Mouse (Mus musculus) heart, embryonic 10.5 days (tissue): ENCODE results near the gene Tcte1. TPM values are rescaled to one million over a fixed set of nuclear protein-coding genes. Genes with fewer than 3 reads are reported as not detected.

Experiments used
- DNase-seq: peaks from one replicate; pipeline ENCODE4 v3.0.0-alpha.2; 2017; ENCODE audit warnings: low spot score
- H3K27ac ChIP-seq: fragments of 300-500 bp; sonication (generic); 2 replicates; pipeline ENCODE4 v1.5.1; 2016; ENCODE audit warnings: mild to moderate bottlenecking
- H3K27me3 ChIP-seq: fragments of 300-500 bp; sonication (generic); 2 replicates; pipeline ENCODE4 v1.6.1; 2016; ENCODE audit warnings: mild to moderate bottlenecking; ENCODE audit not compliant: poor library complexity, insufficient read depth, severe bottlenecking
- H3K36me3 ChIP-seq: fragments of 300-500 bp; sonication (generic); 2 replicates; pipeline ENCODE4 v1.6.1; 2016; ENCODE audit warnings: mild to moderate bottlenecking, moderate library complexity
- H3K4me1 ChIP-seq: fragments of 300-500 bp; sonication (generic); 2 replicates; pipeline ENCODE4 v1.6.1; 2016; ENCODE audit warnings: mild to moderate bottlenecking
- H3K4me3 ChIP-seq: fragments of 300-500 bp; sonication (generic); 2 replicates; pipeline ENCODE4 v1.5.1; 2016; ENCODE audit warnings: mild to moderate bottlenecking, moderate library complexity
- H3K9me3 ChIP-seq: fragments of 300-500 bp; sonication (generic); 2 replicates; pipeline ENCODE4 v1.6.1; 2016; ENCODE audit warnings: mild to moderate bottlenecking, moderate library complexity
- WGBS: fragments of 180-500 bp; shearing (Covaris S2); methylation state at CpG from one replicate; pipeline ENCODE4 v1.1.7; 2016; 5-methylcytosine and 5-hydroxymethylcytosine counted together
- polyA plus RNA-seq: library from polyadenylated mRNA; unstranded; fragments of >200 nt; fragmentation: Nextera tagmentation; extraction: Ambion mirVana; gene quantifications from 2 replicates; pipeline ENCODE4 v1.2.1, GENCODE M21; 2016

Gene Tcte1
- polyA plus RNA-seq, 1 experiment from 2014 or later: 0.80 TPM

DNA sequence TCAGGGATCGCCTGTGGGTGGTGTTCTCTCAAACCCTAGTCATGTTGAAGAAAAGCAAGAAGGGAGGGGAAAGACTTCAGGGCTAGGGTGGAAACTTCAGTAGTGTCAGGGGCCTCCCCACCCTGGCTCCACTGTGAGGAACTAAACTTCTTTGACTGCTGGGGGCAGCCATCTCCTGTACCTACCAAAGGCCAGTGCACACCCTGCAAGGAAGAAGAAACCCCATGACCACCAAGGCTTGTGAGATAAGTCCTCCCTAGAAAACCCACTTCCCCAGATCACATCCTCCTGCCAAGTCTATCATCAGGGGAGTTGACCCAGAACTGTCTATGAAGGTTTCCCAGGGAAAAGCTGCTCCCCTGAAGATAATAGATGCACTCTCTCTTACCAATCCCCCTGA lies 31.2 kb downstream of the Tcte1 start:
- 0 out of 2 replicates have a peak, but pooled peaks cover 7% of the 10 kb centered on the region for H3K36me3 ChIP-seq
- H3K4me1 ChIP-seq: peaks cover 47% of the 10 kb centered on the region
- H3K27me3 ChIP-seq: peaks cover 78% of the 10 kb centered on the region
- DNase-seq: no peak
- no peak overlapping the region for H3K4me3 ChIP-seq
- WGBS: 33% methylated on average over 1 of the region's 1 CpGs
- no peaks in the 10 kb centered on the region for H3K9me3 ChIP-seq
- no peak overlapping the region for H3K27ac ChIP-seq

DNA sequence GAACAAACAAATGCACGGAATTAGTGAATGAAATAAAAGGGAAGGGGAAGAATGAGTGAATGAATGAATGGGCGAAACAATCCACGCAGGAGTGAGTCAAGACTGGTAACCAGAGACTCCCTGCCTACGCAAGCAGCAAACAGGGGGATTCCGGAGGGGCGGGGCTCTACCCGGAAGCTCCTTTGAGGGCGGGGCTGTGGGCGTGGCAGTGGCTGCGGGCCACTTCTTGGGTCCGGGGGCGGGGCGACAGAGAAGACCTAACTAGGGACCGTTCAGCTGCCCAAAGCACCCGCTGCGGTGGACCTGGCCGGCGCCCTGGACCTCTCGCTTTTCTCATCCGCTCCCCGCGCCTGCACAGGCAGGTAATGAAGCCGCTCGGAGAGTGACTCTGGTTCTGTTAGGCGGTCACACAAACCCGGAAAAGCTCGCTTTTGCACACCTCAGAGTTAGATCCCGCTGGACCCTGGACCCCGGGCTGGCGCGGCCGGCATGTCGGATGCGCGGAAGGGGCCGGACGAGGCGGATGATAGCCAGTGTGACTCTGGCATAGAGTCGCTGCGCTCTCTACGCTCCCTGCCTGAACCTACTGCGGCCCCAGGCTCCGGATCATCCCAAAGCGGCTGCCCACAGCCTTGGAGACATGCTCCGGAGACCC lies 32.3 kb downstream of the Tcte1 start, which contains the start of gene Nfkbie:
Gene Nfkbie, plus strand, starts transcription at position 252 of the 655 bp plus-strand sequence.
- peaks cover 73% of the 10 kb centered on the region for H3K27me3 ChIP-seq
- 0 out of 2 replicates have a peak, but pooled peaks cover 7% of the 10 kb centered on the region for H3K36me3 ChIP-seq
- no peaks in the 10 kb centered on the region for H3K9me3 ChIP-seq
- peaks cover 36% of the 10 kb centered on the region for H3K4me1 ChIP-seq
- peak; percentile 97 for DNase-seq
- H3K4me3 ChIP-seq: peak within 1 kb of the TSS; percentile 76
- H3K27ac ChIP-seq: peak within 1 kb of the TSS; percentile 75
- WGBS: under 1% methylated on average over 45 of the region's 45 CpGs

DNA sequence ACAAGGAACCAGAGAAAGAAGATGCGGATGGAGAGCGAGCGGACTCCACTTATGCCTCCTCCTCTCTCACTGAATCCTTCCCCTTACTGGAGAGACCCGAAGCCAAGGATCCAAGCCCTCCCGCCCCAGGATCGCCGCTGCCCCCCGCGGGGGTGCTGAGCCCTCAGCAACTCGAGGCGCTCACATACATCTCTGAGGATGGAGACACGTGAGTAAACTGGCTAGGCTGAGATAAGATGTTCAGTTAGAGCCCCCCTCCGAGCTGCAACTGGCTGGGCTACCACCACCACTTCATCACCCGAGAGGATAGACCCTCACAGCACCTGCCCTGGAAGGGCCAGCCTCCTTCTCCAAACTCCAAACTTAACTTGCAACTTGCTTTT lies 32.9 kb downstream of the Tcte1 start:
- peaks cover 36% of the 10 kb centered on the region for H3K4me1 ChIP-seq

DNA sequence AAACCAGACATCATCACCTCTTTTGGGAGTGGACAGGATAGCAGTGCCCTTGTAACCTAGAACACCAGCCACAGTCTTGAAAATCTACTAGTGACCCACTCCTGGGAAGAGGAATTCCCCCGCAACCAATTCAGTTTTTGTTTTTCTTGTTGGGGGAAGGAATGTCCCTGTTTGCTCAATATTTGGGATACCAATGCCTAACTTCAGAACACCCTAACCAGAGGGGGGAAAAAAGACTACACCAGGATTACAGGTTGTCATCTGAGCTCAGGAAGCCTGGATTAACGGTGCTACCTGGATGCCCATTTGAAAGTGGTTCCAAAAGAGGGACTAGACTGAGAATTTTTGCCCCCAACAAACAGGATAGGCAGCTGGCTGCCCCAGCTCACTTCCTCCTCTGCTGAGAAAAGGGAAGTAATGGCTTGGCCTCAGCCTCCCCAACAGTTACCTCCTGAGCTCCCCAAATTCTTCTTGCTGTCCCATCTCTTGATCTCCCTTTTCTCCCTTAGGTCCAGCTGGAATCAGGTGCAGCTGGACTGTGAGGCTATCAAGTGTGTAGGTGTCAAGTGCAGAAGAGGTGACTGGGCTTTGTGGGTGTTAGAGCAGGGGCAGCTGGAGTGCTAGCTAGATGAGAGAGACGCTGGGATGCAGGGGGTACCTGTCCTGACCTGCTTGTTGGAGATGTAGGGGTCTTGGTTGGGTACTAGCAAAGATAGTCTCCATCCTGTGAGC lies 33.4 kb downstream of the Tcte1 start:
- no peak for DNase-seq
- 0 out of 2 replicates have a peak, but pooled peaks cover 7% of the 10 kb centered on the region for H3K36me3 ChIP-seq
- 62% methylated on average over 3 of the region's 3 CpGs for WGBS
- peak overlapping the region; percentile 76 for H3K4me3 ChIP-seq
- no peak overlapping the region; the same call in 1 of the 2 replicates for H3K27ac ChIP-seq
- peaks cover 63% of the 10 kb centered on the region for H3K27me3 ChIP-seq
- H3K4me1 ChIP-seq: peaks cover 36% of the 10 kb centered on the region
- no peaks in the 10 kb centered on the region for H3K9me3 ChIP-seq

More for the DNA sequence above, 32.9 kb downstream of the Tcte1 start:
- no peak for DNase-seq
- WGBS: 2% methylated on average over 14 of the region's 14 CpGs
- Histone ChIP-seq H3K4me3 (peak overlapping the region; percentile 76), H3K27ac (peak overlapping the region; percentile 75), H3K36me3 (0 out of 2 replicates have a peak, but pooled peaks cover 7% of the 10 kb centered on the region), H3K27me3 (peaks cover 68% of the 10 kb centered on the region), H3K9me3 (no peaks in the 10 kb centered on the region)

DNA sequence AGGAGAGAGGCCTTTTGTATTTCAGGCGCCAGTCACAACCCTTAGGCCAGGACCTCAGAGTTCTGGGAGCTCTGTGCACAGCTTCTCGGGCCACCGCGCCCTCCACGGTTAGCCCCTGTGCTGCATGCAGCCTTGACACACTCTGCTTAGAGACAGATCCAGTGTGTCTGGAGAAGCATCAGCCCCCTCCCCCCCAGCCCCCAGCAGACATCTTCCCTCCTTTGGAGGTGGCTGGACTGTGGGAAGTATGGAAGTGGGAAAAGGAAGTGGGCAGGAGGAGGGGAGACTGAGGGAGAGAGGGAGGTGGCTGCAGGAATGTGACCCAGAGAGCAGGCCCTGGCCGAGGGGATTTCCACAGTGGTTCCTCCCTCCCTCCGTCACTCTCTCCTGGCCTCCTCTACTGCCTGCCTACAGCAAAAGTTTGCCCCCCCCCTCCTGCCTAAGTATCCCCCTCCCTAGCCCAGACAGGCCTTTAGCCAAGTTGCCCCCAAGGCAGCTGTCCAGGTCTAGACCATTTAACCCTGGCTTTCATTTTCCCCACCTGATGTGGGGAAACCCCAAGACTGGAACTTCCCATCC lies 34.1 kb downstream of the Tcte1 start:
- Histone ChIP-seq H3K4me3 (peak overlapping the region; percentile 22; the same call in 1 of the 2 replicates), H3K36me3 (0 out of 2 replicates have a peak, but pooled peaks cover 7% of the 10 kb centered on the region), H3K9me3 (no peaks in the 10 kb centered on the region), H3K4me1 (peaks cover 33% of the 10 kb centered on the region), H3K27ac (no peak overlapping the region; the same call in 1 of the 2 replicates), H3K27me3 (peaks cover 61% of the 10 kb centered on the region)
- 59% methylated on average over 6 of the region's 7 CpGs for WGBS
- no peak for DNase-seq

DNA sequence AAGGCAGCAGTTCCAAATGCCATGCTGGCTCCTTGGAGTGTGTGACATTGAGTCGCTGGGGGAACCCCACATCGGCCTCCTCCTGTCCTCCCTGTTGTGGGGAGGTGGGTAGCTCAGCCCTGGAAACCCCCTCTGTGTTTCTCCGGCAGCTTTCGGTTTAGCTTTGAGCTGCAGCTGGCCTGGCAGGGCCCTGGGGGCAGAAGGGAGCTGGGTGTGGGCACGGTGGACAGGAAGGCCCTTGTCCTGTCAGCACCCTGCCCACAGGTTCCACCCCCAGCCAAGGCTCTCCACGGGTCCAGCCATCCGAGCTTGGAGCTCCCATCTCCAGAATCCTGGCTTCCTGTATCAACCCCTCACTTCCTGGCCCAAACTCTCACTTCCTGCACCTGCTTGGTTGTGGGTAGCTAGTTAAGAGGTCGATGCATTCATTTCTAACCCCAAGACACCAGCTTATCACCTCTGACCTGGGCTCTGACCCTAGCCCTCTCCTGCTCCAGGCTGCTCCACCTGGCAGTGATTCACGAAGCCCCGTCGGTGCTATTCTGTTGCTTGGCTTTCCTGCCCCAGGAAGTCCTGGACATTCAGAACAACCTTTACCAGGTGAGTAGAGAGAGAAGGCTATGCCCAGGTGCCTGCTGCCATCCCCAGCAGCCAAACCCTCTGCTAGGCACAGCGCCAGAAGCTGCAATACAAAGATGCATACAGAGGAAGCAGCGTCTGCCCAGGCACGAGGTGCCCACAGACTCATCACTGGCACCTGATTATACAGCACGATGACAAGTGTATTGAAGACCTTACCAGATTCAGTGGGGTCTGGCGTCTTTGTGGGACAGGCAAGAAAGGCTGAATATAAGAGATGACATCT lies 35.0 kb downstream of the Tcte1 start:
- Histone ChIP-seq H3K9me3 (no peaks in the 10 kb centered on the region), H3K36me3 (0 out of 2 replicates have a peak, but pooled peaks cover 7% of the 10 kb centered on the region), H3K4me1 (peaks cover 33% of the 10 kb centered on the region), H3K4me3 (no peak overlapping the region), H3K27me3 (peaks cover 54% of the 10 kb centered on the region), H3K27ac (no peak overlapping the region)
- 60% methylated on average over 16 of the region's 16 CpGs for WGBS
- DNase-seq: no peak

DNA sequence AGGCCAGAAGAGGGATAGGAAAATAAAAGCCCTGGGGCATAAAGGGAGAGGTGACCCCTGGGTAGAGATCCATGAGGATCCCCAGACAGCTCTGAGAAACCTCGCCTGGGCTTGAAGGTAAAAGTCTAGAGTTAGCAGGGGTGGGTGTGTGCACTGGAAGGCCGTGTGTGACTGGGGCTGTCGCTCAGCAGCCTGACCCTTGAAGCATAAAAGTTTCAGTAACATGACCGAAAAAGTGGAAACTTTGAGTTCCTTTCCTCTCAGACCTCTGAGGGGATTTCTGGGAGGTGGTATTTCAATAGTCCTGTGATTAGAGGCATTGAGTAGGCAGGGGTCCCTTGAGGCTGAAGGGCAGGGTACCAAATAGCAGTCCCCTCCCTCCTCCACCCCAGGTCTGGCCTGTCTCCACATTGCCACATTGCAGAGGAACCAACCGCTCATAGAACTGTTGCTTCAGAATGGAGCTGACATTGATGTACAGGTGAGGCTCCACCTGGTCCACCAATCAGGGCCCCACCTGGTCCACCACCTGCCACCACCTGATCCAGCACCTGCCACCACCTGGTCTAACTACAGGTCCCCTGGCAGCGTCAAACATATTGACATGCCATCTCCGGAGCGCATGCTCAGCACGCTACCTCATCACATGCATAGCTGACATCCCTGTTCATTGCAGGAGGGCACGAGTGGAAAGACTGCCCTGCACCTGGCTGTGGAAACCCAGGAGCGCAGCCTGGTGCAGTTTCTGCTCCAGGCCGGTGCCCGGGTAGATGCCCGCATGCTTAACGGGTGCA lies 36.7 kb downstream of the Tcte1 start:
- peaks cover 44% of the 10 kb centered on the region for H3K27me3 ChIP-seq
- H3K27ac ChIP-seq: no peak overlapping the region
- no peak for DNase-seq
- peaks cover 40% of the 10 kb centered on the region for H3K4me1 ChIP-seq
- no peak overlapping the region for H3K4me3 ChIP-seq
- 0 out of 2 replicates have a peak, but pooled peaks cover 7% of the 10 kb centered on the region for H3K36me3 ChIP-seq
- 86% methylated on average over 15 of the region's 15 CpGs for WGBS
- H3K9me3 ChIP-seq: no peaks in the 10 kb centered on the region

DNA sequence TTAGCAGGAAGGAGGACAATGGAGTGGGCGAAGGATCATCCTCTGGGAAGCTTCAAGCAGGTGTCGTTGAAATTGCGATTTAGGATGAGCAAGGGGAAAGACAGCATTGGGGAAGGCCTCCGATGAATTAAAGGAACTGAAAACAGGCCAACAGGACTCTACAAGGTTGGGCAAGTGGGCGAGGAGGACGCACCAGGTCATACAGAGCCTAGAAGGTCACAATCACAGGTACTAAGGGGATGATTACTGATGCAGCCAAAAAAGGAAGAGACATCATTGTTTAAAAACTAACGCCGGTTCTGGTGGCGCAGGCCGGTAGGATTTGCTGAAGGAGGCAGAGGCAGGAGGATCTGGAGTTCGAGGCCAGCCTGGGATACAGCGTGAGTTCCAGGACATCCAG lies 40.0 kb downstream of the Tcte1 start:
- Histone ChIP-seq H3K4me3 (no peak overlapping the region), H3K27me3 (peaks cover 18% of the 10 kb centered on the region), H3K9me3 (no peaks in the 10 kb centered on the region), H3K27ac (no peak overlapping the region), H3K36me3 (peaks cover 31% of the 10 kb centered on the region), H3K4me1 (peaks cover 40% of the 10 kb centered on the region)
- 71% methylated on average over 12 of the region's 12 CpGs for WGBS
- no peak for DNase-seq

DNA sequence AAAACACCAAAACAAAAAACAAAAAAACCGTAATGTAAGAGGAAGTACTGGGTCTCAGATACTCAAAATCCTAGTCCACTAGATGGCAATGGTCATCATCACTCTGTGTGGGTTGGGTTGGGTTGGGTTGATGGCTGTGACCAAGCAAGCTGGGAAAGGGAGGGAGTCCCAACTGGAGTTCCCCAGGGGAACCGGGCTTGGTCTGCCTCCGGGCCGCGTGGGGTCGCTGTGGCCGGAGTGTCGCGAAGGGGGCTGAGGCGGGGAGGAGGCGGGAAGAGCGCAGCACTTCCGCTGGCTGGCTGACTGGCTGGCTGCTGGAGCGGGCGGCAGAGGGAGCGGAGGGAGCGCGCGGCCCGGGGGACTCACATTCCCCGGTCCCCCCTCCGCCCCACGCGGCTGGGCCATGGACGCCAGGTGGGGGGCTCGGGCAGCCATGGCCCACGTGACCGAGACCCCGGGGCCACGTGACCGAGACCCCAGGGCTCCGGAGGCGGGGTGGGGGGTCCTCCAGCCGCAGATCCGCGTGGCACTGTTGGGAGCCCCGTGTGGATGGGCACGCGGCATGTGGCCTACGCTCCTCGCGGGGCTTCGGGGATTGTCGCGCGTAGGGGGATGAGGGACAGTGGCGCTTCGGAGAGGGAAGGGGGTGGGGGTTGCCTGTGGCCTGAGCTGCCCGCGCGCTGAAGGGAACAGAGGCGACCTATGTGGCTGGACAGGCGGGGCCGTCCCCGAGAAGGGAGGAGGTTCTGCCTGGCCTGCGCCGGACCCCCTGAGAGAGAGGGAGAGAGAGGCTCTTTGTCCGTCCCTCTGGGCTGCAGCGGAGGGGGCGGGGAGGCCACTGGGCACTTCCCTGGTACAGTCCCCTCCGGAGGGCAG lies 40.7 kb downstream of the Tcte1 start, which contains the start of gene Slc35b2:
Gene Slc35b2, plus strand, starts transcription at position 220 of the 876 bp plus-strand sequence.
- Histone ChIP-seq H3K27ac (peak within 1 kb of the TSS; percentile 93), H3K4me3 (peak within 1 kb of the TSS; percentile 90), H3K4me1 (peaks cover 40% of the 10 kb centered on the region), H3K27me3 (peaks cover 11% of the 10 kb centered on the region), H3K36me3 (peaks cover 34% of the 10 kb centered on the region), H3K9me3 (no peaks in the 10 kb centered on the region)
- WGBS: 1% methylated on average over 60 of the region's 61 CpGs
- DNase-seq: peak; percentile 97

DNA sequence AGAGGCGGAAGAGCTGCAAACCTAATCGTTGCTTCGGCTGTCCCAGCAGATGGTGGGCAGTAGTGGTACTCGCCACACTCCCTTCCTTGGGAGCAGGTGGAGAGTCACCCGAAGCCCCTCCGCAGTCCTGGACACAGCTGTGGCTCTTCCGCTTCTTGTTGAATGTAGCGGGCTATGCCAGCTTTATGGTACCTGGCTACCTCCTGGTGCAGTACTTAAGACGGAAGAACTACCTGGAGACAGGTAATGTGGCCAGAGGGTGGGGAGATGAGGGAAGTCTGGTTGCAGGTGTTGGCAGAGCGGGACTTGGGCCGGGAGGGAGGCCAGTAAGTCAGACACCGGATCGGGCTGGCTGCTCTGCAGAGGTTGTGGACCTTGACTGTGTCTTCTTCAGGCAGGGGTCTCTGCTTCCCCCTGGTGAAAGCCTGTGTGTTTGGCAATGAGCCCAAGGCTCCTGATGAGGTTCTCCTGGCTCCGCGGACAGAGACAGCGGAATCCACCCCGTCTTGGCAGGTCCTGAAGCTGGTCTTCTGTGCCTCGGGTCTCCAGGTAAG lies 41.4 kb downstream of the Tcte1 start:
- Histone ChIP-seq H3K27ac (peak overlapping the region; percentile 93), H3K27me3 (0 out of 2 replicates have a peak, but pooled peaks cover 7% of the 10 kb centered on the region), H3K36me3 (peaks cover 37% of the 10 kb centered on the region), H3K4me3 (peak overlapping the region; percentile 90), H3K9me3 (no peaks in the 10 kb centered on the region), H3K4me1 (peaks cover 39% of the 10 kb centered on the region)
- WGBS: 12% methylated on average over 18 of the region's 18 CpGs
- no peak for DNase-seq
